Mouse (Mus musculus): ENCODE measurements at regions not wholly inside any gene's neighbourhood (a gene's known extent, or its start where the extent isn't known, plus 50 kb on each side); places are given as distances from the start of the nearest gene placed in this dataset.
"Not testable (repeated sequence)": the region's sequence is repeated elsewhere in the genome, so short reads cannot be mapped to it uniquely, and the experiment has no call there.

DNA sequence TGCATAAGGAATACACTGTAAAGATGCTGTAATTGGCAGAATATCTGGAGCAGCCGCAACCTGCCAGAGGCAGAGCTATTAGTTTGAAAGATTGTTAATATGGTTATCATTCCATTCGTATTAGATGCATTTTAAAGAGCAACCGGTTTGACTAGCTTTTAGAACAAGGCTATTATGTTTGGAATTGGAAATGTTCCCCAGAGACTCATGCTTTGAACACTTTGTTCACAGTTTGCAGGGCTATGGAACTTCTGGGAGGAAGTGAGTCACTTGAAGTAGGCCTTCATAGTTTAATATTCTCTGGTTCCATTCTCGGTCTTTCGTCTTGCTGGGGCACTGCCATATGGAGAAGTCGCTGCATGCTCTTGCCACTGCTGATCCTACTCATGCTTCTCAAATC, 443.1 kb upstream of the Sphkap start:
- no peaks in the 10 kb centered on the region for H3K9me3 ChIP-seq (ENCODE audit: control insufficient read depth, low read length)
- H3K27me3 ChIP-seq (ENCODE audit: control insufficient read depth, insufficient read depth, low read length) = no peaks in the 10 kb centered on the region
- no peak overlapping the region for H3K4me3 ChIP-seq (ENCODE audit: low read depth, low read length)
- H3K27ac ChIP-seq (ENCODE audit: low read depth, low read length) = no peak overlapping the region
- 72% methylated on average over 6 of the region's 6 CpGs for WGBS
- no peak for ATAC-seq (ENCODE audit: low read depth)
- no peak overlapping the region for H3K4me2 ChIP-seq (ENCODE audit: low read depth, low read length)
- no peaks in the 10 kb centered on the region for H3K36me3 ChIP-seq (ENCODE audit: control insufficient read depth, insufficient read depth, low read length)
- no peak overlapping the region for H3K9ac ChIP-seq (replicated peaks; ENCODE audit: low read depth, low read length)
- H3K4me1 ChIP-seq (ENCODE audit: control insufficient read depth, insufficient read depth, low read length) = no peaks in the 10 kb centered on the region

DNA sequence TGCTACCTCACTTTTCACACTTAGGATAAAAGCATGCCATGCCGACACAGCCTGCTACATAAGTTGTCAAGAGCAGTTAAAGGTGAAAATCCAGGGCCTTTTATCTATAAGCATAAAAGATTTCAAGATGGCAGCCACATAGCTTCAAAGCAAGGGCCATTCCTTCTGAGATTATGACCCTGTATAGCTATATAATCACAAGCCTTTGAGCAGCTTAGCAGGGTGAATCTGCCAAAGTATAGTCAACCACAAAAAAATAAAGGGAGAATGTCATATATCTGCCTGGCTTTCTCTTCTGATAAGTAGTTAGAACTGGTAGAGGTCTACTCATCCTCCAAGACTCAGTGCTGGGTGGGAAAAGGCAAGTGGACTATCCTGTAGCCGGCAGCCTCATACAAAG, 440.4 kb upstream of the Sphkap start:
- Histone ChIP-seq H3K27me3 (ENCODE audit: control insufficient read depth, insufficient read depth, low read length) (no peaks in the 10 kb centered on the region), H3K9ac (replicated peaks; ENCODE audit: low read depth, low read length) (no peak overlapping the region), H3K4me1 (ENCODE audit: control insufficient read depth, insufficient read depth, low read length) (no peaks in the 10 kb centered on the region), H3K4me2 (ENCODE audit: low read depth, low read length) (no peak overlapping the region), H3K36me3 (ENCODE audit: control insufficient read depth, insufficient read depth, low read length) (no peaks in the 10 kb centered on the region), H3K27ac (ENCODE audit: low read depth, low read length) (no peak overlapping the region), H3K4me3 (ENCODE audit: low read depth, low read length) (no peak overlapping the region), H3K9me3 (ENCODE audit: control insufficient read depth, low read length) (no peaks in the 10 kb centered on the region)
- WGBS = 95% methylated on average over 2 of the region's 2 CpGs
- no peak for ATAC-seq (ENCODE audit: low read depth)

DNA sequence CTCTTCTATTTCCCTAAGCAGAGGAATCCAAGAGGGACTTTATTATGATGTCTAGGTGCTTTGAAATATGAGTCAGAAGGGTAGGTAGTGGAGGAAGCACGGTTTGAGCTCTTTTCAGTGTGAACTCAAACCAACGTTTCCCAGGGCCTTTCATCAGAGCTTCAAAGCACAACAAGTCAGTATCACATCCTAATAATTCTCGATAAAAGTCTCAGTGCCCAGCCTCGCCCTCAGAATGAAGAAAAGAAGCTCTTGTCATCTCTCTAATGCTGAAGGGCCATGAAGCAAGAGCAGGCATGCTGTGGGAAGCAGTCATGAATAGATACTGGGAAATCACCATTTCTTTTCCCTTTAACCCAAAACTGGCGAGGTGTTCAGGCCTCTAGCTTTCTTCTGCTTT, 440.0 kb upstream of the Sphkap start:
- H3K36me3 ChIP-seq (ENCODE audit: control insufficient read depth, insufficient read depth, low read length) = no peaks in the 10 kb centered on the region
- H3K27me3 ChIP-seq (ENCODE audit: control insufficient read depth, insufficient read depth, low read length) = no peaks in the 10 kb centered on the region
- H3K4me2 ChIP-seq (ENCODE audit: low read depth, low read length) = no peak overlapping the region
- H3K9ac ChIP-seq (replicated peaks; ENCODE audit: low read depth, low read length) = no peak overlapping the region
- ATAC-seq (ENCODE audit: low read depth) = no peak
- 82% methylated on average over 5 of the region's 5 CpGs for WGBS
- no peak overlapping the region for H3K4me3 ChIP-seq (ENCODE audit: low read depth, low read length)
- H3K4me1 ChIP-seq (ENCODE audit: control insufficient read depth, insufficient read depth, low read length) = no peaks in the 10 kb centered on the region
- H3K27ac ChIP-seq (ENCODE audit: low read depth, low read length) = no peak overlapping the region
- H3K9me3 ChIP-seq (ENCODE audit: control insufficient read depth, low read length) = no peaks in the 10 kb centered on the region

DNA sequence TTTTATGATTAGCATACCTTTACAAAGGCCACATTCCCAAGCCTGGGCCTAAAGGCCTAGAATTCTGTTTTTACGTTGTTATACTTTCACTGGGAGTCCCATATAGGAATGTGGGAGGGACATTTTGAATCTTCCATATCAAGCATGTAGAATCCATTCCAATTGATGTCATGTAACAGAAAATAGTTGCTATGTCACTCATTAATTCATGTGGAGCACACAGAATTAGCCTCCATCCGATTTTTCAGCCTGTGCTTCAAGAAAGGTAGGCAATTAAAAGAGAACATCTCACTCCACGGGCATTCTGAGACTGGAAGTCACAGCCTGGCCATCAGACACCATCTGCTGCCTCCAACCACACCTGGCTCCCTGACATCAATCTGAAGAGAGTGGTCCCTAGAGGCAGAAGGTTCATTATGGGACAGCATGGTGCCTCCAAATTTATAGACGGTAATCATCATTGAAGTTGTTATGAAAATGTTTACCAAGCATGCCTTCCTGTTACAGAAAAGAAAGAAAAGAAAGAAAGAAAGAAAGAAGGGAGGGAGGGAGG, 436.9 kb upstream of the Sphkap start:
- no peaks in the 10 kb centered on the region for H3K9me3 ChIP-seq (ENCODE audit: control insufficient read depth, low read length)
- no peak overlapping the region for H3K4me2 ChIP-seq (ENCODE audit: low read depth, low read length)
- no peaks in the 10 kb centered on the region for H3K4me1 ChIP-seq (ENCODE audit: control insufficient read depth, insufficient read depth, low read length)
- no peak overlapping the region for H3K27ac ChIP-seq (ENCODE audit: low read depth, low read length)
- peak; percentile 81; the same call in 1 of the 2 replicates for ATAC-seq (ENCODE audit: low read depth)
- H3K4me3 ChIP-seq (ENCODE audit: low read depth, low read length) = no peak overlapping the region
- no peak overlapping the region for H3K9ac ChIP-seq (replicated peaks; ENCODE audit: low read depth, low read length)
- no peaks in the 10 kb centered on the region for H3K27me3 ChIP-seq (ENCODE audit: control insufficient read depth, insufficient read depth, low read length)
- H3K36me3 ChIP-seq (ENCODE audit: control insufficient read depth, insufficient read depth, low read length) = no peaks in the 10 kb centered on the region
- WGBS = 25% methylated on average over 4 of the region's 4 CpGs

DNA sequence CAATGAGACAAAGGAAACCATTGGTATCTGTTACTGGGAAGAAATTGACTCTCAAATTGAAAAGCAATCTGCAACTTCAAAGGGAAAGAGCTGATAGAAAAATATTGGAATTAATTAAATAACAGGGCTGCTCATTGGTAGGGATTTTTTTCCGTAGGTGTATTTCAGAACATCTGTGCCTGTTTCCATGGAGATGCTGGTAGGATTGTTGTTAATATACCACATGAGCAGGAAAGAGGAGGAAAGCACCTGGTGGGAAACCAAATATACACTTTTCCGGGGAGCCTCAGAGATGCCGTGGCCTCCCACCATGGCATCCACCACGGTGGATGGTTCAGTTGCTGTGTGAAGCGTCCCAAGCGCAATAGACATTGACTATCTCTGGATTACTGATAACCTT, 428.0 kb upstream of the Sphkap start:
- no peak overlapping the region for H3K9ac ChIP-seq (replicated peaks; ENCODE audit: low read depth, low read length)
- no peaks in the 10 kb centered on the region for H3K27me3 ChIP-seq (ENCODE audit: control insufficient read depth, insufficient read depth, low read length)
- ATAC-seq (ENCODE audit: low read depth) = no peak
- 83% methylated on average over 6 of the region's 6 CpGs for WGBS
- H3K4me3 ChIP-seq (ENCODE audit: low read depth, low read length) = no peak overlapping the region
- H3K9me3 ChIP-seq (ENCODE audit: control insufficient read depth, low read length) = no peaks in the 10 kb centered on the region
- H3K4me1 ChIP-seq (ENCODE audit: control insufficient read depth, insufficient read depth, low read length) = no peaks in the 10 kb centered on the region
- no peak overlapping the region for H3K27ac ChIP-seq (ENCODE audit: low read depth, low read length)
- H3K36me3 ChIP-seq (ENCODE audit: control insufficient read depth, insufficient read depth, low read length) = no peaks in the 10 kb centered on the region
- no peak overlapping the region for H3K4me2 ChIP-seq (ENCODE audit: low read depth, low read length)

DNA sequence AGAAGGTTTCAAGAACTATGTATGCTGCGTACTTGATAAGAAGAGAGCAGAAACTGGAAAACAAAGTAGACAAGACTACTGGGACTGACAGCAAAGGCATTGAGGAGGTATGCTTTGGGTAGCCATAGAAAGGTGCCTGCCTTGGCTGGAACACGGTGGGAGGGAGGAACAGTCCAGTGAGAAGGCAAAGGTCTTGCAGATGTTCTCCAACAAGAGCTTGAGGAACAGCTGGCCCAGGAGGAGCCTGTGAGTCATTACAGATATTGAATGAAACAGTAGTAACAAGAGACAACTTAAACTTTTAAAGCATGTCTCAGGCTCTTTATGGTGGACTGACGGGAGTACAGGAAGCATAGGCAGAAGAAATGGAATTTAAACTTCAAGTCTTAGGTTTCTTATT, 424.9 kb upstream of the Sphkap start:
- ATAC-seq (ENCODE audit: low read depth) = no peak
- Histone ChIP-seq H3K9ac (replicated peaks; ENCODE audit: low read depth, low read length) (no peak overlapping the region), H3K27ac (ENCODE audit: low read depth, low read length) (no peak overlapping the region), H3K36me3 (ENCODE audit: control insufficient read depth, insufficient read depth, low read length) (no peaks in the 10 kb centered on the region), H3K9me3 (ENCODE audit: control insufficient read depth, low read length) (no peaks in the 10 kb centered on the region), H3K4me3 (ENCODE audit: low read depth, low read length) (no peak overlapping the region), H3K4me1 (ENCODE audit: control insufficient read depth, insufficient read depth, low read length) (no peaks in the 10 kb centered on the region), H3K27me3 (ENCODE audit: control insufficient read depth, insufficient read depth, low read length) (no peaks in the 10 kb centered on the region), H3K4me2 (ENCODE audit: low read depth, low read length) (no peak overlapping the region)
- whole genome bisulfite sequencing = 91% methylated on average over 3 of the region's 3 CpGs

DNA sequence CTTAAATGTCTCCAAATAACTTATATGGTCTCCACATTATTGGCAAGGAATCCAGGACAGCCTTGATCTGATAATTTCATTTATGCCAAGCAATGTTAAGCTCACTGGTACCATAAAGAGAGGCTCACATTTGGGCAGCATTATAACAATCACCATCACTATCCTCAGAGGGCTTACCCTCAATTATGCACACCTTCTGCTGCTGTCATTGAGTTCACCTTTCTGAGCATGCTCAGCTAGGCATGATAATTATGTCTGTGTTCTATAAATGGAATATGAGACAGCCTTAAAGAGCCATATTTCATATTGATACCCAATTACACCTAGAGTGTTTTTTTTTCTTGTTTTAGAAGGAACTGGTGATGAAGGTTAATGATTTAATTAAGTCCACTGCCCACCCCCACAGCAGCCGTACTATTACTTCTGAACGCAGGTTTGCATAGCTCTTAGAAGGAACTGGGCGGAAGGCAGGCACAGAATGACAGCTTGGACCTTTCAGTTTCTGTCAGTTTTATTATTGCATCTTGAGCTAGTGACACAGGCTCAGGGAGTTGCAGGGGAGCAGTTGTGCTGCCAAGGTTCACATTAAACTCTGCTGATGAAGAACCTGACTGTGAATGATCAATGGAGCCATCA, 424.0 kb upstream of the Sphkap start:
- Histone ChIP-seq H3K36me3 (ENCODE audit: control insufficient read depth, insufficient read depth, low read length) (no peaks in the 10 kb centered on the region), H3K27ac (ENCODE audit: low read depth, low read length) (peak overlapping the region; percentile 28; the same call in 1 of the 2 replicates)
- WGBS = 33% methylated on average over 3 of the region's 3 CpGs

DNA sequence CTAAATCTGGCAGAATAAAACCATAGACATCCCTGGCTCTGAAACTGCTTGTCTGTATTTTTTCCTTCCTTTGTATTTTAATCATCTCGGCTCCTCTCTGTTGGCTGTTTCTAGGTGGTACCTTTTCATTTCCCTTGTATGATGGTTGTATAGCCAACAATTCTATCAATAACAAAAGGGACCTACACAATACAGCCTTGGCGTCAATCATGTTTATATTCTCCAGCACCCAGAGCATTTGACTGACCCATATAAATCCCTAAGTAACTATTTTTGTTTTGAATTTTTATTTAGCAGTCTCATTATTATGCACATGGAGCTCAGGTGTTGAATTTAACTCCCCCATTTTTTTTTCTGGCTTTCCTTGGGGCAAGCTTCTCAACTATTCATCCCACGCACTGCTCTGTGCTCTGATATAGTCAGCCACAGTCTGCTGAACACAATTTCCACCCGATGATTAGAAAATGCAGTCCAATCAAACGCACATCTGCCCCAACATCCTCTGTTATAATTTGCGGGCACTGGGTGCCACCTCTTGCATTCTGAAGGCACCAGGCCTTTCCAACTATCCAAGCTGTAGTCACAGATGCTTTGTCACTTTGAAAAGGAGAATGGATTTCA, 422.1 kb upstream of the Sphkap start:
- no peaks in the 10 kb centered on the region for H3K36me3 ChIP-seq (ENCODE audit: control insufficient read depth, insufficient read depth, low read length)
- no peak overlapping the region for H3K9ac ChIP-seq (replicated peaks; ENCODE audit: low read depth, low read length)
- H3K4me1 ChIP-seq (ENCODE audit: control insufficient read depth, insufficient read depth, low read length) = no peaks in the 10 kb centered on the region
- ATAC-seq (ENCODE audit: low read depth) = peak; percentile 60
- H3K27ac ChIP-seq (ENCODE audit: low read depth, low read length) = 0 out of 2 replicates have a peak overlapping the region, but pooled peaks have one; percentile 45
- 37% methylated on average over 6 of the region's 6 CpGs for WGBS
- H3K27me3 ChIP-seq (ENCODE audit: control insufficient read depth, insufficient read depth, low read length) = no peaks in the 10 kb centered on the region
- no peak overlapping the region for H3K4me2 ChIP-seq (ENCODE audit: low read depth, low read length)
- H3K4me3 ChIP-seq (ENCODE audit: low read depth, low read length) = no peak overlapping the region
- H3K9me3 ChIP-seq (ENCODE audit: control insufficient read depth, low read length) = no peaks in the 10 kb centered on the region

More for the DNA sequence above, 424.0 kb upstream of the Sphkap start:
- H3K4me3 ChIP-seq (ENCODE audit: low read depth, low read length) = no peak overlapping the region
- H3K9ac ChIP-seq (replicated peaks; ENCODE audit: low read depth, low read length) = no peak overlapping the region
- H3K4me2 ChIP-seq (ENCODE audit: low read depth, low read length) = no peak overlapping the region
- H3K4me1 ChIP-seq (ENCODE audit: control insufficient read depth, insufficient read depth, low read length) = no peaks in the 10 kb centered on the region
- H3K27me3 ChIP-seq (ENCODE audit: control insufficient read depth, insufficient read depth, low read length) = no peaks in the 10 kb centered on the region
- no peaks in the 10 kb centered on the region for H3K9me3 ChIP-seq (ENCODE audit: control insufficient read depth, low read length)
- peak; percentile 85; the same call in 1 of the 2 replicates for ATAC-seq (ENCODE audit: low read depth)

DNA sequence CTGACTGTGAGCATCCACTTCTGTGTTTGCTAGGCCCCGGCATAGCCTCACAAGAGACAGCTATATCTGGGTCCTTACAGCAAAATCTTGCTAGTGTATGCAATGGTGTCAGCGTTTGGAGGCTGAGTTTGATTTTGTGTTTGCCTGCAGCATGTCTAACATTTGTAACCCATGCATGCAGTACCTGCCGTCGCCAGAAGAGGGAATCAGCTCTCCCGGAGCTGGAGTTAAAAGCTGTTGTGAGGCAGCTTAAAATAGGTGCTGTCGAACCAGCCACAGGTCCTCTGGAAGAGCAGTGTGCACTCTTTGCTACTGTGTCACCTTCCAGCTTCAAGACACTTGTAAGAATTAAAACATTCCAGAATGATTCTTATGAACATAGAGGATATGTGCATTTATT, 403.2 kb upstream of the Sphkap start:
- H3K27me3 ChIP-seq (ENCODE audit: control insufficient read depth, insufficient read depth, low read length); H3K4me2 ChIP-seq (ENCODE audit: low read depth, low read length); H3K4me1 ChIP-seq (ENCODE audit: control insufficient read depth, insufficient read depth, low read length); H3K9me3 ChIP-seq (ENCODE audit: control insufficient read depth, low read length); H3K4me3 ChIP-seq (ENCODE audit: low read depth, low read length); ATAC-seq (ENCODE audit: low read depth); H3K27ac ChIP-seq (ENCODE audit: low read depth, low read length); H3K36me3 ChIP-seq (ENCODE audit: control insufficient read depth, insufficient read depth, low read length); H3K9ac ChIP-seq (replicated peaks; ENCODE audit: low read depth, low read length): not testable (repeated sequence)
- WGBS = 41% methylated on average over 5 of the region's 6 CpGs
